Mouse (Mus musculus): Measurements from ENCODE around the gene Gm28891.
"Not testable (repeated sequence)": the region's sequence is repeated elsewhere in the genome, so short reads cannot be mapped to it uniquely, and the experiment has no call there.

Gm28891 gene

DNA sequence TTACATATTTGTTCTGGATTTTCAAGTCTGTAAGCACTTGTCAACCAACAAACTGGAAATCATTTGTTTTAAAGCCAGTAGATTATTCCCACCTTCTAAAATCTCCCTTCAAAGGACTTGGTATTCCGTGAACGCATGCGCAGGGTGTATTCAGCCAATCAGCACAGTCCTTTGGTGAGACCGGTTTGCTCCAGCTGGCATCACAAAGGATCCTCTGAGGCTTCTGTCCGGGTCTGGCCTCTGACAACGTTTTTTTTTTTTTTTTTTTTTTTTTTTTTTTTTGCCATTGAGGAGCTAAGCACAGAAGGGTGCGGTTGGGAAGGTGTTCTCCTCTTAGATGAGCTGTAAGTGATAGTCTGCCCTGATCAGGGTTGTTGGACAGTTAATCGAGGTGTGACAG lies at the start of gene Gm28891:
Gene Gm28891, plus strand, starts transcription at position 301 of the 400 bp plus-strand sequence.
- in situ Hi-C loops (cut with MboI) = not testable (repeated sequence)

All from mature B cell (primary cell).